Mouse (Mus musculus): ENCODE data around the gene Amph.

- TF ChIP-seq POLR2A (IDR thresholded peaks at IDR 0.05; ENCODE audit: control insufficient read depth, extremely low read depth, insufficient read depth, low read length, poor library complexity) (no peak), CTCF (IDR thresholded peaks at IDR 0.05; ENCODE audit: borderline replicate concordance, control insufficient read depth, extremely low read depth, insufficient read depth, low read length, poor library complexity) (no peak)
These were observed 213.1 kb downstream of the Amph start for GRCm38 (mm10) chr13:19161111-19161510.

All from thymus, adult 2 months (tissue).